Mouse (Mus musculus) myocyte (in vitro differentiated cells): ENCODE results near the gene C530008M17Rik. TPM values are rescaled to one million over a fixed set of nuclear protein-coding genes. Genes with fewer than 3 reads are reported as not detected.

Experiments
- H3K27me3 ChIP-seq: one replicate; pipeline ENCODE4 v1.6.1; 2011; ENCODE audit not compliant: control insufficient read depth, insufficient read depth, insufficient read length
- H3K36me3 ChIP-seq: one replicate; pipeline ENCODE4 v1.6.1; 2011; ENCODE audit not compliant: control insufficient read depth, insufficient read depth
- H3K4me2 ChIP-seq: one replicate; pipeline ENCODE4 v1.6.1; 2011; ENCODE audit warnings: low read depth, control low read depth
- H3K4me3 ChIP-seq: one replicate; pipeline ENCODE4 v1.5.1; 2011; ENCODE audit warnings: mild to moderate bottlenecking, control low read depth, moderate library complexity
- H3K79me2 ChIP-seq: one replicate; pipeline ENCODE4 v1.6.1; 2011; ENCODE audit not compliant: control insufficient read depth, insufficient read depth
- H3ac ChIP-seq: one replicate; pipeline ENCODE4 v1.6.1; 2011; ENCODE audit not compliant: control insufficient read depth, insufficient read length
- CEBPB ChIP-seq: IDR thresholded peaks from 2 replicates; pipeline ENCODE4 v1.6.1; 2011; ENCODE audit warnings: mild to moderate bottlenecking, moderate library complexity; ENCODE audit not compliant: poor library complexity, insufficient read depth, severe bottlenecking
- E2F4 ChIP-seq: IDR thresholded peaks from one replicate; pipeline ENCODE4 v1.6.1; 2011; ENCODE audit warnings: mild to moderate bottlenecking, control low read depth, moderate library complexity; ENCODE audit not compliant: insufficient read depth
- MAX ChIP-seq: IDR thresholded peaks from one replicate; pipeline ENCODE4 v1.6.1; 2011; ENCODE audit warnings: low read depth, mild to moderate bottlenecking, control low read depth
- MYOD1 ChIP-seq, 3 experiments: IDR thresholded peaks; one replicate each; pipeline ENCODE4 v1.6.1; 2011; ENCODE audit warnings: control low read depth in 2 of 3, low read depth in 2 of 3, mild to moderate bottlenecking in 2 of 3, moderate library complexity in 1 of 3; ENCODE audit not compliant: insufficient read length in 2 of 3, control insufficient read depth in 1 of 3
- MYOG ChIP-seq, 3 experiments: IDR thresholded peaks; one replicate each; pipeline ENCODE4 v1.6.1; 2011; ENCODE audit warnings: control low read depth in 2 of 3, low read depth in 2 of 3, mild to moderate bottlenecking in 2 of 3; ENCODE audit not compliant: insufficient read length in 2 of 3, control insufficient read depth in 1 of 3, insufficient read depth in 1 of 3
- POLR2A ChIP-seq: IDR thresholded peaks from one replicate; pipeline ENCODE4 v1.6.1; 2011; ENCODE audit warnings: low read depth, mild to moderate bottlenecking, control low read depth, moderate library complexity; ENCODE audit not compliant: insufficient read length
- POLR2AphosphoS2 ChIP-seq: IDR thresholded peaks from one replicate; pipeline ENCODE4 v1.6.1; 2011; ENCODE audit warnings: low read depth, control low read depth; ENCODE audit not compliant: insufficient read length
- REST ChIP-seq: IDR thresholded peaks from one replicate; pipeline ENCODE4 v1.6.1; 2011; ENCODE audit warnings: mild to moderate bottlenecking, control low read depth, moderate library complexity; ENCODE audit not compliant: insufficient read depth, insufficient read length
- SRF ChIP-seq: IDR thresholded peaks from one replicate; pipeline ENCODE4 v1.6.1; 2011; ENCODE audit warnings: low read depth; ENCODE audit not compliant: control insufficient read depth, insufficient read length
- TCF12 ChIP-seq: IDR thresholded peaks from one replicate; pipeline ENCODE4 v1.6.1; 2011; ENCODE audit warnings: mild to moderate bottlenecking, control low read depth; ENCODE audit not compliant: poor library complexity, insufficient read depth, severe bottlenecking
- TCF3 ChIP-seq: IDR thresholded peaks from one replicate; pipeline ENCODE4 v1.6.1; 2011; ENCODE audit warnings: low read depth, control low read depth; ENCODE audit not compliant: insufficient read length
- USF1 ChIP-seq: IDR thresholded peaks from one replicate; pipeline ENCODE4 v1.6.1; 2011; ENCODE audit warnings: low read depth, mild to moderate bottlenecking, control low read depth, moderate library complexity
- polyA plus RNA-seq: library from polyadenylated mRNA; unstranded; fragments of >200 nt; fragmentation: generic; extraction: Trizol; gene quantifications from one replicate; pipeline ENCODE4 v1.2.1, GENCODE M21; 2012; ENCODE audit warnings: missing spikeins

The C530008M17Rik gene
- polyA plus RNA-seq, 1 experiment = 0.94 TPM

DNA sequence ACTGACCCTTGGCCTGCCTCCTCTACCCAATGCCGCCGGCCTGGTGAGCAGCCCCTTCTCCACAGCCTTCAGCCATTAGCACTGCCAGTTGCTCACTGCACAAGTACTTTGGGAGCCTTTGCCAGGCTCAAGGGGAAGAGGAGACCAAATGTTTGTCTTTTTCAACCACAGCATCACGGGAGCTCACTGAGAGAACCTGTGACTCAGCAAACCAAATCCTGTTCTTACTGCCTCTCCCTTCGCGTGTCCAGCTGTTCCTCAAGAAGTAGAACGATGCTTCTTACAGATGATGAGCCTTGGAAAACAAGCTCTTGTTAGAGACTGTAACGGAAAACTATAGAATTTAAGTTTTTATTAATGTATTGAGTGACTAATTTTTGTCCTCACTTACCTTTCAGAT, 12.1 kb upstream of the C530008M17Rik start:
- H3K4me2 ChIP-seq = no peak overlapping the region
- H3K36me3 ChIP-seq = peaks cover 4% of the 10 kb centered on the region
- no peak overlapping the region for H3K4me3 ChIP-seq
- TF ChIP-seq POLR2A (no peak), TCF12 (no peak), MYOD1 (IDR thresholded peaks at IDR 0.05; ENCODE audit: control insufficient read depth in 1 of 3, insufficient read length in 2 of 3, low read depth in 2 of 3) (peak in 1 of 3 experiments; percentile 11), REST (no peak)
- H3K27me3 ChIP-seq = no peaks in the 10 kb centered on the region
- no peak overlapping the region for H3ac ChIP-seq
- H3K79me2 ChIP-seq = no peaks in the 10 kb centered on the region

DNA sequence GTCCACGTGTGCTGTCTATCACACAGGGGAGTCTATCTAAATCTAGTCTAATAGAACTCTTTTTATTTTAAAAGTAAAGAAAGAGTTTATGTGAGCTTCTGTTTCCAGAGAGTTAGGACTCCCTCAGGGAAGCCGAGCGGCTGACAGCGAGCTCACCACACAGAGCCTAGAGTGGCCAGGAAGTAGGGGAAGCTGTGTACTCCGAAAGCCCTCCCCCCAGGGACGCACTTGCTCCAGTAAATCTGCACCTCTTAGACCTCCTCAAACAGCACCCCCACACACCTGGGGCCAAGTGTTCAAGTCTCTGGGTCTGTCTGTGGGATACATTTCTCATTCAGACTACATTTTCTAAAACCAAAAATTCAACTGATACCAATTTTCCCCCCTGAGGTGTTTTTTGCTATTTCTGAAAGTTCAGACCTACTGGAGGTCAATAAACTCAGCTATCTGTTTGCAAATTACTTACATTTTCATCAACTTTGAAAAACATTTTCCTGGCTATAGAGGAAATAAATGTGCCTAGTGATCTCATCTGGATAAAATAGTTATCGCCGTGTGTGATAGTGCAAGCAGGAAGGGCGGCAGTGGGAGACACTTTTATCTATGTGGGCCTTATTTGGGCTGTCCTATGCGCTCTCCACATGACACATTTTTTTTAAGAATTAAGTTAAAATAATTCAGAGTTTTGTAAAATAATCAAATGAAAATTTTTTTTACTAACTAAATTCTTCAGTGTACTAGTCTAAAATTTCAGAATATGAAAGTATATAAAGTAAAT, 11.0 kb upstream of the C530008M17Rik start:
- Histone ChIP-seq H3K4me3 (no peak overlapping the region), H3ac (no peak overlapping the region), H3K4me2 (no peak overlapping the region), H3K36me3 (peaks cover 4% of the 10 kb centered on the region), H3K79me2 (no peaks in the 10 kb centered on the region), H3K27me3 (no peaks in the 10 kb centered on the region)
- no peak for TF ChIP-seq SRF
- no peak for TF ChIP-seq TCF3
- TF ChIP-seq TCF12 = no peak
- TF ChIP-seq CEBPB = no peak
- TF ChIP-seq USF1 = no peak
- TF ChIP-seq MYOD1 (IDR thresholded peaks at IDR 0.05; ENCODE audit: control insufficient read depth in 1 of 3, insufficient read length in 2 of 3, low read depth in 2 of 3) = no peak

DNA sequence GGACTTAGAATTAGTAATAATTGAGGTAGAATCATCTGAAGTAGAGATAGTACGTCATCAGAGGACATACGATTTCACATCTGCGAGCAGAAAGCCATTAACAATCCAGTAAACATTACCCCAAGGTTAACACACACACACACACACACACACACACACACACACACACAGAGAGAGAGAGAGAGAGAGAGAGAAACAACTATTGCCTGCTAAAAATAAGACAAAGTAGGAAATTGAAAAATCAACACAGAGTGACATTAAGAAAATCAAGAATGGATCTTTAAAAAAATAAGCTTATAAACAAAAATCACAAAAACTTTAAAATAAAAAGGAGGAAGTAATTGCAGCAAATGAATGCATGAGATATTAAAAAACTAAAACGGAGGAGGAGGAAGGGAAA, 6.4 kb upstream of the C530008M17Rik start:
- no peaks in the 10 kb centered on the region for H3K79me2 ChIP-seq
- H3K4me2 ChIP-seq = no peak overlapping the region
- TF ChIP-seq TCF12 (no peak), SRF (no peak), MAX (no peak), POLR2AphosphoS2 (no peak), MYOD1 (IDR thresholded peaks at IDR 0.05; ENCODE audit: control insufficient read depth in 1 of 3, insufficient read length in 2 of 3, low read depth in 2 of 3) (no peak), POLR2A (no peak)
- no peaks in the 10 kb centered on the region for H3K27me3 ChIP-seq
- H3K36me3 ChIP-seq = peaks cover 2% of the 10 kb centered on the region
- no peak overlapping the region for H3K4me3 ChIP-seq
- H3ac ChIP-seq = no peak overlapping the region

DNA sequence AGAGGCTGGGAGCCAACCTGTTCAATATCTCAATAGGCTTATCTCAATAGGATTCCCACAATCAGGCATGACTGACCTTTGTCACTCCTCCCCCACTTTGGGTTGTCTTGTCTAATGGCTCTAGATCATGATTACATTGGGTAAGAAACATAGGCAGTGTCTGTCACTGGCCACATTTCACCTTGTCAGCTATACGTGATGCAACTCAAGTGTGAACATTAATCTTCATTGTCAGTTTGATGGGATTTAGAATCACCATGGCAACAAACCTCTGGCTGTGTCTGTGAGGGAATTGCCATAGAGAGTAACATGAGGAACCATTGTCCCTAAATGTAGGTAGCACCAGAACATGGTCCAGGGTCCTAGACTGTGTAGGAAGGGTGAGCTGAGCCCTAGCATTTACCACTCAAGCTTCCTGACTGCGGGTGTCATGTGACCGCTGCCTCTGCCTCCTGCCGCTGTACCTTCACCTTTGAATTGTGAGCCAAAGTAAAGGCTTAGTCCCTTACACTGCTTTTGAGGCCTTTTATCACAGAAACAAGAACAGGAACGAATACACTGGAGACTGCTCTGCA, 5.1 kb upstream of the C530008M17Rik start:
- TF ChIP-seq POLR2AphosphoS2 (no peak), TCF3 (no peak), USF1 (no peak), E2F4 (no peak), MYOG (IDR thresholded peaks at IDR 0.05; ENCODE audit: control insufficient read depth in 1 of 3, insufficient read depth in 1 of 3, insufficient read length in 2 of 3, low read depth in 2 of 3) (no peak), MYOD1 (IDR thresholded peaks at IDR 0.05; ENCODE audit: control insufficient read depth in 1 of 3, insufficient read length in 2 of 3, low read depth in 2 of 3) (no peak), REST (no peak), SRF (no peak), POLR2A (no peak), TCF12 (no peak), CEBPB (no peak), MAX (no peak)
- H3K79me2 ChIP-seq = no peaks in the 10 kb centered on the region
- H3K4me2 ChIP-seq = no peak overlapping the region
- H3K36me3 ChIP-seq = no peaks in the 10 kb centered on the region
- H3ac ChIP-seq = no peak overlapping the region
- H3K4me3 ChIP-seq = no peak overlapping the region
- H3K27me3 ChIP-seq = no peaks in the 10 kb centered on the region

DNA sequence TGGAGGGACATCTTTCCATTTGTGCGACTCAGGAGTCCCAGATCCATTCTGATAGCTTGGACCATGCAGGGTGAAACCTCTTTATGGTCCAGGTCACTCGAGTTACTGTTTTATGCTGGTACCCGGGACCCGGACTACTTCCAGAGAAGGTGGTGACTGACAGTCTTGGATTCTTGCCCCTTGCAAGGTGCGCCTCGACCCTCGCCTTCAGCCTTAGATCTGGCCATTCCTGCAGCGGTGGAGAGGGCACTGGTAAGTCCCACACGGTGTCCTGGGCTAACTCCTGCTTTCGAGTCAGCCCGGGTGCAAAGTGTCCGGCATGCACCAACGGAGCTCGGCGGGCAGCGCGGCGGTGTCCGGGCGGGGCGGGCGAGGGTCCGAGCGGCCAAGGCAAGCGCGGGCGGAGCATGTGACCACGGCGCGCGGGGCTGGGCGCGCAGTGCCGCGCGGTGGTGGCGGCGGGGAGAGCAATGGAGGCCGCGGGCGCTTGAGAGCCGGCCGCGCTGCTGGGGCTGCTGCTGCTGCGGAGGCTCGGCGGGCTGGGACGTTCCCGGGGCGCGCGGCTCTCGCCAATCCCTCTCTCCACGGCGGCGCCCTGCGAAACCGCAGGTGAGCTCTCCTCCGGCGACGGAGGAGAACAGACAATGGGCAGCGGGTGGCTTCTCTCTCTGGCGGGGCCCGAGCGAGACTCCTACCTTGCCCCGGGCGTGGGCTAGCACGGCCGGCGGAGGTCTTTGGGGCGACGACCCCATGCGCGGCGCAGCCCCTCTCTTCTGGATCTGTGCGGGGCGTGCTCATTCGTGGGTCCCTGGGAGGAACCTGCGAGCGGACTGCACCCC, 1.2 kb downstream of the C530008M17Rik start:
- no peak for TF ChIP-seq CEBPB
- no peak for TF ChIP-seq TCF3
- TF ChIP-seq MYOG (IDR thresholded peaks at IDR 0.05; ENCODE audit: control insufficient read depth in 1 of 3, insufficient read depth in 1 of 3, insufficient read length in 2 of 3, low read depth in 2 of 3) = no peak
- TF ChIP-seq TCF12 = no peak
- TF ChIP-seq MYOD1 (IDR thresholded peaks at IDR 0.05; ENCODE audit: control insufficient read depth in 1 of 3, insufficient read length in 2 of 3, low read depth in 2 of 3) = peak in 1 of 3 experiments; percentile 11
- peak; percentile 37 for TF ChIP-seq POLR2A
- no peaks in the 10 kb centered on the region for H3K36me3 ChIP-seq

More for the DNA sequence above, 1.2 kb downstream of the C530008M17Rik start:
- H3K4me3 ChIP-seq = peak overlapping the region; percentile 28
- H3K4me2 ChIP-seq = peak overlapping the region; percentile 89
- peak overlapping the region; percentile 14 for H3ac ChIP-seq
- no peaks in the 10 kb centered on the region for H3K79me2 ChIP-seq
- no peaks in the 10 kb centered on the region for H3K27me3 ChIP-seq
